Mouse (Mus musculus) C3H10T1/2 (cell line): ENCODE data around the gene Slc2a12. TPM values are rescaled to one million over a fixed set of nuclear protein-coding genes. Genes with fewer than 3 reads are reported as not detected.

ENCODE experiments used
- polyA plus RNA-seq, 2 experiments: library from polyadenylated mRNA; unstranded; fragments of >200 nt; fragmentation: generic; extraction: Trizol; gene quantifications; one replicate each; pipeline ENCODE4 v1.2.1; 2012; ENCODE audit warnings: missing spikeins in 2 of 2

Gene Slc2a12
- under 1 TPM in 1 of 2 experiments, not detected in 1; 0.02 TPM for polyA plus RNA-seq

DNA sequence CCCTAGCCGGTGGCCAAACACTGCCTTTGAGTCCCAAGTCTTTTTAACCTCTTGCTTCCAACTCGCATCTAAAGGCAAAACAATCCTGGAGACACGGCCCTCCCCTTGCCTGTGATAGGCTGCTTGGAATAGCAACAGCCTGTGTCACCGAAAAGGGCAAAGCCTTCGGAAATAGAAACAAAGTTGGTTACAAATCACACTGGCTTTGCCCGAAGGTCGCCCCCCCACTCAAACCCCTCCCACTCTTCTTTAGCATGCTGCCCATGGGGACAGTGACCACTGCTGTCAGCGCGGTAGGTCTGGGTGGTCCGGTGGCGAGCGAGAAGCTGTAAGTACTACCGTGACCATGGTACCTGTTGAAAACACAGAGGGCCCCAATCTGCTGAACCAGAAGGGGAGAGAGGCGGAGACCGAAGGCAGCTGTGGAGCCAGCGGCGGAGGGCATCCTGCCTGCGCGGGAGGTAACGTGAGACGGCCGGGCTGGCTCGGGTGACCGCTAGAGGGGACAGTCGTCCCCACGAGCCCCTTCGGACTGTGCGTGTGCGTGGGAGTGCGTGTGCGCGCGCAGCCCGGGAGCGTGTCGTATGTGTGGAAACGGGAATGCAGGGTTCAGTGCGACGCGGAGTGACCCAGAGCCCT, at the start of gene Slc2a12:
Gene Slc2a12, plus strand, starts transcription at position 159 of the 639 bp plus-strand sequence.

DNA sequence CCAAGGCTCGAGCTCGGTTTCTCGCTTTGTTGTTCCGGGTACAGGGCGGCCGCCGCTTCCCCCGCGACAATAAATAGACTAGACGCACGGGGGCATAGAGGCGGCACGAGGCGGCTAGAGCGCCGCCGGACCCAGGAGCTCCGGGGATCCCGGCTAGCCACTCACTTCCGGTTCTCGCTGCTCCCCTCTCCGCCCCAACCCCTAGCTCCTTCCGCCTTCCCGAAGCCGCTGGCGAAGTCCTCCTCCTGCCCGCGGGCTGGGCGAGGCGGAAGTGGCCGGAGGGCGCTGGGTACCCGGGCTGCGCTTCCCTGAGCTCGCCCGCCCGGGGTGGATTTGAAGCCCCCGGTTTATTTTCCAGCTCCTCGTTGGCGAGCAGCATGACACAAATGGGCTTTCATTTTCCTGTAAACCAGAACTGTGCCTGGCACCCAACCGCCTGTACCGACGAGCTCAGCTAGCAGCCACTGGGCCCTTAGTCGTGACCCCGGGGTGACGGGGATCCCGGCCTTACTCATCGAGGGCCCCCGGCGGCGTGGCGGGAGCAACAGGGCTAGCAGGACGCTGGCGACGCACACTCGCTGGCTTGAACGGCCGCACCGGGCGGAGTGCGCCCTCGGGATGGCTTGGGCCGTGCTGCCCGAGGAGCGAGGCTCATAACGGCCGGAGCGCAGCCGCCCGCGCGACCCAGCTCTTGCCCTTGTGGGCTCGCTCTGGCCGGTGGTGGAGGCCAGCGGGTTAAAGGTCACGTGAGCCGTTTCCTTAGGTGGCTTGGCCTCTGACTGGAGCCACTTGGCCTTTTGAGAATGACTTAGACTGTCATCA, 86.7 kb downstream of the Slc2a12 start, which contains the start of gene Tbpl1:
Gene Tbpl1, minus strand, starts transcription at position 667 of the 822 bp plus-strand sequence.

Other genes with a start within 250 kb of the Slc2a12 start
- gene Tbpl1, start 86.9 kb downstream of the Slc2a12 start, polyA plus RNA-seq, result 10 to 100 TPM in 1 of 2 experiments, 1 to 10 TPM in 1; 6.9 to 13.8 TPM
- not detected for gene Tcf21, start 175.2 kb downstream of the Slc2a12 start, polyA plus RNA-seq